18 mouse cellular contexts compared by ENCODE assay signal in the genomic region with DNA sequence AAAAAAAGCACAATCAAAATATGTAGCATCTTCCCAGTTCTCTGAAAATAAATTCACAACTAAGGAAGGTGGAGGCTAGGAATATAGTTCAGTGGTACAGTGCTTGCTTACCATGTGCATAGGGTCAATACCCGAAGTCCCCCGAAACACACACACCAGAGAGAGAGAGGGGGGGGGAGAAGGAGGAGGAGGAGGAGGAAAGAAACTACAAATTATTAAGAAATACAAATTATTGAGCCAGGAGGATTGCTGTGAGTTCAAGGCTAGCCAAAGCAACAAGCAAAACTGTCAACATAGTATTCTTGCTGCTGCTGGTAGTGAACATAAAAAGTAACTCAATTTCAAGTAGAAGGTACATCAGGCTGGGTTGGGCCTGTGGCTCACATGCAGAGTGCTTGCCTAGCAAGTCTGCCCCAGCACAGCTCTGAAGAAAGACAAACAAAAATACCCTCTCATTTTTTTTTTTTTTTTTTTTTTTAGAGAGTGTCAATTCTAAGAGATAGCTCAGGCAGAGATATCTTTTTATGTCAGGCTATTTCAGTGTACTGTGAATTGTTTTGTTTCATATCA. TPM values are rescaled to one million over a fixed set of nuclear protein-coding genes. Genes with fewer than 3 reads are reported as not detected.
A peak's percentile ranks its signal among the peaks of the same experiment; 100 is the strongest.
DNase-seq lines count a peak whose midpoint lies in the region; ATAC-seq and TF ChIP-seq lines count a peak whose summit lies in the region.
"Had no signal": no experiment of that assay in that cellular context is flagged by ENCODE, and none has a peak within 500 bp of the region (broad histone marks: within the 10 kb centered on the region; RNA-seq: fewer than 3 reads in every experiment).

No protein-coding gene starts in this region.

- H3K9ac ChIP-seq in forebrain, embryonic 11.5 days (ENCODE audit: low read length) = peak overlapping the region; percentile 98
- no peak overlapping the region for H3K9ac ChIP-seq in hindbrain, embryonic 12.5 days
- H3K9ac ChIP-seq in midbrain, postnatal 0 days (replicated peaks; ENCODE audit: low read length, poor library complexity, severe bottlenecking) = no peak overlapping the region
- H3K9ac ChIP-seq in stomach, postnatal 0 days (ENCODE audit: low read length) = no peak overlapping the region
- H3K9ac ChIP-seq: kidney, embryonic 15.5 days; limb, embryonic 15.5 days; liver, postnatal 0 days had no signal

- peaks cover 36% of the 10 kb centered on the region for H3K27me3 ChIP-seq in forebrain, embryonic 11.5 days (ENCODE audit: control insufficient read depth, insufficient read depth, low read length)
- peaks cover 75% of the 10 kb centered on the region for H3K27me3 ChIP-seq in hindbrain, embryonic 12.5 days
- peaks cover 21% of the 10 kb centered on the region for H3K27me3 ChIP-seq in midbrain, postnatal 0 days (ENCODE audit: insufficient read depth, low read length)
- H3K27me3 ChIP-seq in stomach, postnatal 0 days (ENCODE audit: control insufficient read depth, insufficient read depth, low read length) = peaks cover 27% of the 10 kb centered on the region

- no peak for TF ChIP-seq POLR2A in brain, embryonic 14.5 days (IDR thresholded peaks at IDR 0.05; ENCODE audit: borderline replicate concordance, extremely low read depth, insufficient read depth, insufficient read length, poor library complexity, severe bottlenecking)

- H3K4me2 ChIP-seq in forebrain, embryonic 11.5 days (ENCODE audit: low read depth, low read length, severe bottlenecking) = peak overlapping the region; percentile 94
- peak overlapping the region; percentile 78 for H3K4me2 ChIP-seq in hindbrain, embryonic 12.5 days (replicated peaks)
- H3K4me2 ChIP-seq in midbrain, postnatal 0 days (ENCODE audit: low read depth, low read length, poor library complexity, severe bottlenecking) = peak overlapping the region; percentile 83; the same call in 1 of the 2 replicates
- H3K4me2 ChIP-seq in stomach, postnatal 0 days (replicated peaks; ENCODE audit: low read depth) = no peak overlapping the region

- H3K4me1 ChIP-seq in forebrain, embryonic 11.5 days (replicated peaks; ENCODE audit: control insufficient read depth, insufficient read depth, low read length) = peaks cover 54% of the 10 kb centered on the region
- H3K4me1 ChIP-seq in hindbrain, embryonic 12.5 days = peaks cover 56% of the 10 kb centered on the region
- no peaks in the 10 kb centered on the region for H3K4me1 ChIP-seq in midbrain, postnatal 0 days (ENCODE audit: insufficient read depth, low read length)
- H3K4me1 ChIP-seq in stomach, postnatal 0 days (replicated peaks; ENCODE audit: control insufficient read depth, insufficient read depth) = no peaks in the 10 kb centered on the region

- peak overlapping the region; percentile 99 for H3K27ac ChIP-seq in forebrain, embryonic 11.5 days (ENCODE audit: low read depth, low read length)
- peak overlapping the region; percentile 82; the same call in 1 of the 2 replicates for H3K27ac ChIP-seq in hindbrain, embryonic 12.5 days
- H3K27ac ChIP-seq in midbrain, postnatal 0 days (ENCODE audit: low read depth, low read length) = peak overlapping the region; percentile 67; the same call in 1 of the 2 replicates
- no peak overlapping the region for H3K27ac ChIP-seq in stomach, postnatal 0 days (replicated peaks)
- H3K27ac ChIP-seq: heart, adult 2 months; kidney, embryonic 15.5 days; limb, embryonic 15.5 days; macrophage had no signal

- no peaks in the 10 kb centered on the region for H3K36me3 ChIP-seq in forebrain, embryonic 11.5 days (ENCODE audit: control insufficient read depth, insufficient read depth, low read length)
- no peaks in the 10 kb centered on the region for H3K36me3 ChIP-seq in hindbrain, embryonic 12.5 days
- H3K36me3 ChIP-seq in midbrain, postnatal 0 days (ENCODE audit: insufficient read depth, low read length) = no peaks in the 10 kb centered on the region
- no peaks in the 10 kb centered on the region for H3K36me3 ChIP-seq in stomach, postnatal 0 days (ENCODE audit: control insufficient read depth, insufficient read depth, low read length)
- H3K36me3 ChIP-seq: kidney, embryonic 15.5 days; limb, embryonic 15.5 days had no signal

- peak; percentile 71 for DNase-seq in brain, embryonic 14.5 days (ENCODE audit: low read depth)
- DNase-seq in forebrain, embryonic 11.5 days (ENCODE audit: low spot score) = no peak
- peak; percentile 13 for DNase-seq in midbrain, postnatal 0 days (ENCODE audit: low spot score)
- no peak for DNase-seq in spleen, postnatal 4 days (ENCODE audit: low spot score in 2 of 2)
- no peak for DNase-seq in stomach, postnatal 0 days (ENCODE audit: low spot score)
- DNase-seq in layer of hippocampus, postnatal 10 days (ENCODE audit: low spot score in 2 of 2) = no peak
- DNase-seq: adrenal gland, adult 8-10 months; liver, postnatal 0 days; thymus, adult 2 months had no signal

- TF ChIP-seq CTCF in brain, embryonic 14.5 days (IDR thresholded peaks at IDR 0.05; ENCODE audit: borderline replicate concordance, extremely low read depth, insufficient read depth, insufficient read length) = no peak
- TF ChIP-seq CTCF in midbrain, postnatal 0 days (IDR thresholded peaks at IDR 0.05) = no peak
- TF ChIP-seq CTCF in stomach, postnatal 0 days (IDR thresholded peaks at IDR 0.05; ENCODE audit: low read depth) = no peak

- H3K4me3 ChIP-seq in forebrain, embryonic 11.5 days (ENCODE audit: low read depth, low read length) = peak overlapping the region; percentile 55
- peak overlapping the region; percentile 50; the same call in 1 of the 2 replicates for H3K4me3 ChIP-seq in hindbrain, embryonic 12.5 days
- no peak overlapping the region for H3K4me3 ChIP-seq in midbrain, postnatal 0 days (ENCODE audit: low read depth, low read length)
- H3K4me3 ChIP-seq in stomach, postnatal 0 days (ENCODE audit: low read depth, low read length) = no peak overlapping the region

- H3K9me3 ChIP-seq in forebrain, embryonic 11.5 days (ENCODE audit: control insufficient read depth, low read length) = no peaks in the 10 kb centered on the region
- H3K9me3 ChIP-seq in hindbrain, embryonic 12.5 days (replicated peaks) = no peaks in the 10 kb centered on the region
- no peaks in the 10 kb centered on the region for H3K9me3 ChIP-seq in midbrain, postnatal 0 days (ENCODE audit: low read length)
- no peaks in the 10 kb centered on the region for H3K9me3 ChIP-seq in stomach, postnatal 0 days (ENCODE audit: control insufficient read depth, low read length)
- H3K9me3 ChIP-seq: kidney, embryonic 15.5 days; limb, embryonic 15.5 days had no signal

- WGBS in forebrain, embryonic 11.5 days = 27% methylated on average over 2 of the region's 2 CpGs
- WGBS in hindbrain, embryonic 12.5 days = 36% methylated on average over 2 of the region's 2 CpGs
- 51% methylated on average over 2 of the region's 2 CpGs for WGBS in midbrain, postnatal 0 days
- WGBS in stomach, postnatal 0 days = 38% methylated on average over 2 of the region's 2 CpGs

- ATAC-seq in forebrain, embryonic 11.5 days (replicated peaks; ENCODE audit: low FRiP score) = no peak
- no peak for ATAC-seq in hindbrain, embryonic 12.5 days (ENCODE audit: low FRiP score)
- no peak for ATAC-seq in midbrain, postnatal 0 days (ENCODE audit: low FRiP score)
- ATAC-seq in stomach, postnatal 0 days (ENCODE audit: low FRiP score, low TSS enrichment) = no peak
- ATAC-seq: inflammation-experienced regulatory T-cells, adult 6 months; liver, postnatal 0 days had no signal

- no peak for TF ChIP-seq EP300 in stomach, postnatal 0 days (optimal IDR thresholded peaks at IDR 0.05)

RNA-seq across cellular contexts. Expression of a gene that starts 54.9 kb away (rescaled TPM):
- polyA plus RNA-seq in brain, embryonic 14.5 days (2012; rRNA removed) = 0.45 and 0.73 TPM in 2 replicates
- polyA plus RNA-seq in forebrain, embryonic 11.5 days (2014; fragmentation: Nextera tagmentation; extraction: Ambion mirVana) = 0.36 TPM in 1 of 2 replicates, not detected in the other
- polyA plus RNA-seq in hindbrain, embryonic 12.5 days (2016; fragmentation: Nextera tagmentation; extraction: Ambion mirVana) = 0.23 and 0.25 TPM in 2 replicates
- total RNA-seq in midbrain, postnatal 0 days (2014; rRNA removed) = 0.94 and 1.0 TPM in 2 replicates
- polyA plus RNA-seq in midbrain, postnatal 0 days (2015; fragmentation: Nextera tagmentation; extraction: Ambion mirVana) = 0.21 and 0.41 TPM in 2 replicates
- polyA plus RNA-seq in stomach, postnatal 0 days (2015; fragmentation: Nextera tagmentation; extraction: Ambion mirVana) = 19.4 and 27.0 TPM in 2 replicates
- under 1 TPM in 1 of 2 experiments, not detected in 1; 0.25 TPM for total RNA-seq in layer of hippocampus, postnatal 10 days (2021)
- total RNA-seq: heart, adult 2 months; layer of hippocampus, adult 18-20 months; MEL had no signal
- polyA plus RNA-seq: heart, postnatal 0 days; inflammation-experienced regulatory T-cells, adult 6 months; macrophage had no signal

RNA-seq across cellular contexts. Expression of a gene that starts 57.5 kb away (rescaled TPM):
- polyA plus RNA-seq in brain, embryonic 14.5 days (2012; rRNA removed) = 46.2 and 54.8 TPM in 2 replicates
- polyA plus RNA-seq in forebrain, embryonic 11.5 days (2014; fragmentation: Nextera tagmentation; extraction: Ambion mirVana) = 17.3 and 19.7 TPM in 2 replicates
- polyA plus RNA-seq in hindbrain, embryonic 12.5 days (2016; fragmentation: Nextera tagmentation; extraction: Ambion mirVana) = 17.7 and 20.7 TPM in 2 replicates
- total RNA-seq in midbrain, postnatal 0 days (2014; rRNA removed) = 45.5 and 59.6 TPM in 2 replicates
- 21.5 and 26.1 TPM in 2 replicates for polyA plus RNA-seq in midbrain, postnatal 0 days (2015; fragmentation: Nextera tagmentation; extraction: Ambion mirVana)
- 10.6 and 13.0 TPM in 2 replicates for polyA plus RNA-seq in stomach, postnatal 0 days (2015; fragmentation: Nextera tagmentation; extraction: Ambion mirVana)
- 100 to 1,000 TPM; 125 to 126 TPM for total RNA-seq in layer of hippocampus, postnatal 10 days (2021)

Comparison
In these comparisons a context has a peak if more than half of its experiments do, and no peak if none do; other contexts are left out.
1. DNase-seq: peak in brain, embryonic 14.5 days (single experiment) and midbrain, postnatal 0 days (single experiment); none in forebrain, embryonic 11.5 days (single experiment), spleen, postnatal 4 days (0 of 2), stomach, postnatal 0 days (single experiment) and layer of hippocampus, postnatal 10 days (0 of 2).
2. H3K4me3 ChIP-seq: peak in forebrain, embryonic 11.5 days (single experiment) and hindbrain, embryonic 12.5 days (single experiment); none in midbrain, postnatal 0 days (single experiment) and stomach, postnatal 0 days (single experiment).
3. RNA of a gene that starts 54.9 kb away (polyA plus RNA-seq): 19.4 to 27.0 TPM in stomach, postnatal 0 days; 0.45 to 0.73 TPM in brain, embryonic 14.5 days, 0.21 to 0.41 TPM in midbrain, postnatal 0 days, 0.23 to 0.25 TPM in hindbrain, embryonic 12.5 days and 0.36 TPM in forebrain, embryonic 11.5 days; every median in the first group is over 10 times any median in the second.